Mouse (Mus musculus): ENCODE measurements around the gene 1700022I11Rik.
A peak's percentile ranks its signal among the peaks of the same experiment; 100 is the strongest.

Gene 1700022I11Rik

DNA sequence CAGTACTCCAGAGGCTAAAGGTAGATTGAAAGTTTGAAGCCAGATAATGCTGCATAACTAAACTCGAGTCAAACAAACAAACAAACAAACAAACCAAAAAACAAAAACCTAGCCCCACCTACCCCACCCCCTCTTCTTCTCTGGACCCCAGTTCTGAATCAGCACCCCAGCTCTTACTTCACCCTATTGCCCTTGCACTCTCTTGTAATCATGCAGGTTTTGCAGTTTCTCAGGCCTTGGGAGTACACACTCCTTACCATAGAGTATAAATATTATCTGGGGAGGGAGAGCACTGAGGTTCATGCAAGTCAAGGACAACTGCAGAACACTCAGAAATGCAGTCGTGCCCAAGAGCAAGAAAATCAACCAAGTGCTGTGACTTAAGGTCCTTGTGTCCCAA lies 31.9 kb downstream of the 1700022I11Rik start:
- DNase-seq (ENCODE audit: low spot score in 2 of 2) = no peak

DNA sequence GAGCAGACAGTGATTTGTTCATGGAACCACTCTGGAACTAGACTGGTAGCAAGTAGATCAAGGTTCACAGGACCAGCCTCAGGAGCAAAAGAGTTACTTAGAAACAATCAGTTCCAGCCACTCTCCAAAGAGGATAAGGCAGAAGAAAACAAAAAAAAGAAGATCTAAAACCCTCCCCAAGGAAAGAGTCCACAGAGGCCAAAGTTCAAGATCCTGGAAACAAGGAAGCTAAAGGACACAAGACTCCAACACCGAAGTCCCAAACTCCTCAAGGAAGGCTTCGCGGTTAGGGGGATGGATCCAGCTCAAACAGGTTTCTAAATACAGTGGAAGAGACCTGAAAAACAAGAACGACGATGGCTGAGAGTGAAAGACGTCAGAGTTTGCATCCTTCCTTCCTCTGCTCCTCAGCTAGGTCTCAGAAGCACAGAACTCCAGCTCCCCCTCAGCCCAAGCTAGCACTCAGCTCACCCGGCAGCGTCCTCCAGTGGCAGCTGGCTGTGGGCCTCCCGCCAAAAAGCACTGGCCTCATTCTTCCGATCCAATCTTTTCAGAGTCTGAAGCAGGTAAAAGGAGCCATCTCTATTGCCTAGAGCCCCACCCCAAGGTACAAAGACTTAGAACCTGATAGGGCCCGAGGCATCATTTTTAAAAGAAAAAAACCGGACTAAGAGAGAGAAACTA lies 33.5 kb downstream of the 1700022I11Rik start:
- no peak for DNase-seq (ENCODE audit: low spot score in 2 of 2)

- no peak for DNase-seq (ENCODE audit: low spot score in 2 of 2)
These were observed 35.5 kb downstream of the 1700022I11Rik start for GRCm38 (mm10) chr4:43004951-43005350.

- DNase-seq (ENCODE audit: low spot score in 2 of 2) = no peak
These were observed 36.4 kb downstream of the 1700022I11Rik start for GRCm38 (mm10) chr4:43005765-43006164.

GRCm38 (mm10) chr4:43010161-43011038 lies 41.0 kb downstream of the 1700022I11Rik start, which contains the start of gene Fancg:
TSS of gene Fancg (minus strand) at chr4:43010506.
- DNase-seq (ENCODE audit: low spot score in 2 of 2) = peak; percentile 68 to 82

DNA sequence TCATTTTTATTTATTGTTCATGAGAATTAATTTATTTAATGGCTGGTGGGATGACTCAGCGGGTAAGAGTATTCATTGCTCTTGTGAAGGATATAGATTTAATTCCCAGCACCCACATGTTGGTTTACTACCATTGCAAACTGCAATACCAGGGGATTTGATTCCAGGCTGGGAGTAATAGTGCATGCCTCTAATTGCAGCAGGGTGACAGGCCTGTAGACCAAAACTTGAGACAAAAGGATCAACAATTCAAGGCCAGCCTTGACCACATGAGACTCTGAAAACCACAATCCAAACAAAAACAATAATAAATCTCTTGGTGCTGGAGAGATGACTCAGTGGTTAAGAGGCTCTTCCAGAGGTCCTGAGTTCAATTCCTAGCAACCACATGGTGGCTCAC lies 42.7 kb downstream of the 1700022I11Rik start:
- DNase-seq (ENCODE audit: low spot score in 2 of 2) = no peak

DNA sequence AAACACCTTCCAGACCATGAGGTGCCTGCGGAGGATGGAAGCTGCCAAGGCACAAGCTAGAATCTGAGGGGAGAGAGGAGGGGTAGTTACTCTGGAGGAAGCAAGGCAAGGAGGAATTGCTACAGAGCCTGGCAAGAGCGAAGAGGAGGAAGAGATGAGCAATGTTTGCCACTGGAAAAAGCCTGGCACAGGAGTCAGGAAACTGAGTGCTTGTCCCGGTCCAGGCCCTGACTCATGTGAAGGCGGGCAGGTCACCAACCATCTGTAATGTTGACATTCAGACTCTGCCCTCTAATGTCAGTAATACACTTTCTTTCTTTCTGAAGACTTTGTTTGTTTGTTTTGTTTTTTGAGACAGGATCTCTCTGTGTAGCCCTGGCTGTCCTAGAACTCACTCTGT lies 48.8 kb downstream of the 1700022I11Rik start:
- no peak for DNase-seq (ENCODE audit: low spot score in 2 of 2)

- no peak for DNase-seq (ENCODE audit: low spot score in 2 of 2)
These were observed 49.8 kb downstream of the 1700022I11Rik start for GRCm38 (mm10) chr4:43019176-43019575.

DNA sequence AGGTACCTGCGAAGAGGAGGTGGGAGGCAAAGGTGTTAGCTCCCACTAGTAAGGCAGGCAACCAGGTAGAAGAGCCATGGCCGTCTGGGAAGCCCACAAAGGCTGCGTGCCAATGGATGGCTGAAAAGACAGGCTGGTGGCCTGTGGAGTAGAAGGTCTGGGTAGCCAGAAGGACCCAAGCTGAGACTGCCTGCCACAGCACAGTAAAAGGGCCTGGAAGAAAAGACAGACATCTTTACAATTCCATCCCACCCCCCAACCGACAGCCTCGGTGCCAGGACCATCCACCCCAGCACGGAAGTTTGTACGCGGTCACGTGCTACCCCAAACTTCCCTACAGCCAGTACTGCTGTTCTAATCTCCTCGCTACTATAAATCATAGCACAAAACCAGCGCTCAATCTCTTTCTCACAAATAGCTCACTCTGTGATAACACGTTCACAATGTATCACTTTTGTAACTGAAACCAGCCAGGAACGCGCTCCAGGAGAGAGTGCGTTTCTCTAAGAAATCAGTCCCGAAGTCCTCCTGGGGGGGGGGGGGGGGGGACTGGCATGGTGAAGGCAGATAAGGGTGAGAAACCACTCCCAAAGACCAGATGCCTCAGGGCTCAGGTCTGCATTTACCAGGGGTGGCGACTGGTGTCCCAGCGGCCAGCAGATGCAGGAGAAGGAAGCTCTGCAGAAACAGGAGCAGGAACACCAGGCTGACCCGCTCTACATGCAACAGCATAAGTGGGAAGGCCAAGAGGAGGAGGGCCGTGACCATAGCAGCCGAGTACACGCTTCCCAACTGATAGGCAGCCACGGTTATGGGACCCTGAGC lies 50.4 kb downstream of the 1700022I11Rik start:
- DNase-seq (ENCODE audit: low spot score in 2 of 2) = no peak

- no peak for DNase-seq (ENCODE audit: low spot score in 2 of 2)
These were observed 51.5 kb downstream of the 1700022I11Rik start for GRCm38 (mm10) chr4:43020876-43021275.

GRCm38 (mm10) chr4:43021341-43021740 lies 51.9 kb downstream of the 1700022I11Rik start:
- no peak for DNase-seq (ENCODE audit: low spot score in 2 of 2)

- DNase-seq (ENCODE audit: low spot score in 2 of 2) = no peak
These were observed 55.3 kb downstream of the 1700022I11Rik start for GRCm38 (mm10) chr4:43024673-43025072.

- peak; percentile 91 to 94 for DNase-seq (ENCODE audit: low spot score in 2 of 2)
These were observed 55.9 kb downstream of the 1700022I11Rik start, which contains the start of gene Pigo for GRCm38 (mm10) chr4:43025084-43025960. TSS of gene Pigo (minus strand) at chr4:43025819.

DNA sequence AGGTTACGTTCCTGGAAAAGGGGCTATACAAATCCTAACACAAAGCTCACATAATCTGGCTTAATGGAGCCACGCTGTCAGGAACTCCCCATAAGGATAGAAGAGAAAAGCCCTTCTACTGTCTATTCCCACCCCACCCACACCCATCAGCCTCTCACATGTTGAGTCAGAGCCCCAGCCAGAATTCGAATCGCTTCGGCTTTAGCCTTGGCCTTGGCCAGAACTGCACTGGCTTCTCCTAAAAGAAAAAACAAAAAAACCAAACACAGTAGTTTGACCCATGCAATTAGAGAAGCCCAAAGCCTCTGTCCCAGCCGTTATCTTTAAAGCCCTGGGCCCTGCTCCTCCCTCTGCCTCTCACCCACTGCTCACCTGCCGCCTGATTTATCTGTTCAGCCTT lies 59.7 kb downstream of the 1700022I11Rik start:
- no peak for DNase-seq (ENCODE audit: low spot score in 2 of 2)

DNA sequence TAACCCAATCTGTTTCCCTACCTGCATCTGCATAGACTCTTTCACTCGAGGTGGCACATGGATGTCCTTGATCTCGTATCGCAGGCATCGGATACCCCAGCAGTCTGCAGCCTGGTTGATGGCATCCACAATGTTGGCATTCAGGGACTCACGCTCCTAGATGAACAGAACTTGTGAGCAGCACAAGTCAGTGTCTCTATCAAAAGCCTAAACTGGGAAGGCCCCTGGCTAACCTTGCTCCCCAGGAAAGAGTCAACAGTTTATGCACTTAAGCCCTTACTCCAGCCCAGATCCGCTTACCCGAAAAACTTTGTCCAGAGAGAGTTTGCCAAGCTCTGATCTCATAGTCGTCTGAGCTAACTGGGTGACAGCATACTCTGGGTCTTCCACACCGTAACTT lies 60.3 kb downstream of the 1700022I11Rik start:
- no peak for DNase-seq (ENCODE audit: low spot score in 2 of 2)

DNA sequence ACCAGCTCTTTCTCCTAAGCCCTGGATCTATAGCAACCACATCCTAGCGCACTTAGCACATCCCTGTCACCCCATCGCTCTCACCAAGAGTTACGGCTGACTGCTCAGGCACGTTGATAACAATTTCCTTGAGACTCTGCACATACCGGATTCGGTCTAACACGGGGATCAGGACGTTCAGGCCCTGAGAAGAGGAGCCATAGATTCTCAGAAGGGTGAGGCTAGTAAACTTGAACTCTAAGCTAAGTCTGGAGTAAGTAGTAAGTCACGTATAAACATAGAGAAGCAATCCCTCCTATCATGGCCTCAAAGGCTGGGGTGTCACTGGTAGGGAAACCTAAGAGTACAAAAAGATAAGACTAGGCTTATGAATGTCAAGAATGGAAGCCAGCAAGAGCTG lies 60.9 kb downstream of the 1700022I11Rik start:
- no peak for DNase-seq (ENCODE audit: low spot score in 2 of 2)

DNA sequence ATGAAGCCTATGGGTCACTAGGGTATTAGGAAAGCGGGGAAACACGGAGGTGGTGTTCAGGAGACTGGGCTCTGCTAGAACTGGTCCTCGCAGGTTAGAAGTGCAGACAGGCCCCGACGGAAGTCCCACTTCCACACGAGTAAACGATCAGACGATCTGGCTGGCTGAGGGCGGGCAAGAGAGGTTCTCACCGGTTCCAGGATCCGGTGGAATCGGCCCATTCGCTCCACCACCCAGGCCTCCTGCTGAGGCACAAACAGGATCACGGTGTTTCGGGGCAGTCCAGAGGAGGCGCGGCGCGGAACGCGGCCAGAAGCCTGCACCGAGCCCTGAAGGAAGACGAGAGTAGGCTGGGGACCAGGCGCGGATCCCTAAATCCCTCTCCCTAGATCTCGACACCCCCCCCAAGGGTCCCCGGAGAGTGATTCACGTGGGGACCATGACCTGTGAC lies 61.4 kb downstream of the 1700022I11Rik start:
- DNase-seq (ENCODE audit: low spot score in 2 of 2) = no peak

GRCm38 (mm10) chr4:43031237-43031995 lies 62.0 kb downstream of the 1700022I11Rik start, which contains the start of gene Stoml2:
TSS of gene Stoml2 (minus strand) at chr4:43031710.
- DNase-seq (ENCODE audit: low spot score in 2 of 2) = peak; percentile 88 to 91

GRCm38 (mm10) chr4:43032501-43032900 lies 63.1 kb downstream of the 1700022I11Rik start:
- DNase-seq (ENCODE audit: low spot score in 2 of 2) = no peak

All from frontal cortex, postnatal 14 days (tissue).